Mouse (Mus musculus): Measurements from ENCODE around the gene Camta1.

DNA sequence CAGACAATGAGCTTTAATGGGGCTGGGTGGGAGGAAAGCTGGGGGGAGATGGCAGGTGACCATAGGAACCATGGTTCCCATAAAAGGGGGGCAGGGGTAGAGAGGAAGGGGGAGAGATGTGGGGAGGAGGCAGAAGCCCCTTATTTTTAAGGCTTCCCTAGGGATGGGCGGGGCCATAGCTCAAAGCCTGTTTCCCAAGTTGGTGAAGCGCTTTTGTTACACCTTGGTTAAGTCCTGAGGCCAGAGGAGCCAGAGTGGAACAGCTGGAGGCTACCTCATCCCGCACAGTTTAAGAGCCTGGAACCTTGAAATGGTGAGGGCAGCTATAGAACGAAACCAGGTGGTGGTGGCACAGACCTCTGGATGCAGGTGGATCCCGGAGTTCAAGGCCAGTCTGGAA is 973.8 kb downstream of the Camta1 start:
- no peak for TF ChIP-seq CTCF (IDR thresholded peaks at IDR 0.05; ENCODE audit: low read depth)
- TF ChIP-seq EP300 (optimal IDR thresholded peaks at IDR 0.05) = no peak

Data from stomach, postnatal 0 days (tissue).